Mouse (Mus musculus) monocyte, adult 5-6 weeks (primary cell): ENCODE measurements around the gene Igsf23. TPM values are rescaled to one million over a fixed set of nuclear protein-coding genes. Genes with fewer than 3 reads are reported as not detected.

Experiments used
- ATAC-seq: fragments of 153-309, 156-312 bp; replicated peaks from 2 replicates; pipeline ENCODE4 v1.8.0; 2017; ENCODE audit warnings: mild to moderate bottlenecking; ENCODE audit not compliant: low TSS enrichment, insufficient number of reproducible peaks, severe bottlenecking, poor library complexity, low FRiP score
- total RNA-seq: library from RNA; stranded (forward); fragments of 200-1000, 200-491, 200-594 nt; gene quantifications from 3 replicates; pipeline ENCODE4 v1.2.3, GENCODE M21; 2017

Igsf23 gene
- total RNA-seq, 1 experiment from 2014 or later = not detected

DNA sequence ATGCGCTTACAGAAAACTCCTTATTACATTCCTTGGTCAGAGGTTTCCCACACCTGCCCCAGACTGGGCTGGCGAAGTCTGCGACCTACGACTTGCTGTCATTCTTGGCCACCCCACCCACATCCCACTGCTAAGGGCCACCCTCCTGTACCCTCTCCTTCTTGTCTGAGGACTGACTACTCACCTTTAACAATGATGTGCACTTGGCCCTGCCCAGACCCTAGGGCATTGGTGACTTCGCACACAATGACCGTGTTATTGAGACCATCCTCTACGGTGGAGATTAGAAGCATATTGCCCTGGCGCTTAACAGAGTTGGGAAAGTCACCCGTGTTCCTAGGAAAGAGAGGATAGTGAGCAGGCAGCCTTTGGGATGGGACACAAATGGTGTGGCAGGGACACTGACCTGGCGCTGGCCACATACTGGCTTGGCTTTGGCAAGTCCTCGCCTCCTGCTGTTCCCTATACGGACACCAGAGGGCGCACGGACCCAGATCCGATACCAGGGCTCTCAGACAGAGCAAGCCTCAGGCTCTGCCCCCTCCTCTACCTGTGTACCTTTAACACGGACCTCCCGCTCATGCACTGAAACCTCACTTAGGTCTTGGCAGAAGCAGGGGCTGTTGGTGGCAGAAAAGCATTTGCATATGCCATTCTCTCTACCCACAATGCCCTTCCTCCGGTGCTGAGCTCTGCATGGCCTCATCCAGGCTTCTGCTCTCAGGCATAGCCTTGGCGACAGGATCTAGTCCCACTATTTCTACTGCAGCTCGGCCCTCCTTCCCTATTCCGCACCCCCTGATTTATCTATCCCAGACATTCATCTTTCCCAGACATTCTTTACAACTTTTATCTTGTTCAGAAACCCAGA, 39.9 kb downstream of the Igsf23 start:
- ATAC-seq = peak; percentile 93

DNA sequence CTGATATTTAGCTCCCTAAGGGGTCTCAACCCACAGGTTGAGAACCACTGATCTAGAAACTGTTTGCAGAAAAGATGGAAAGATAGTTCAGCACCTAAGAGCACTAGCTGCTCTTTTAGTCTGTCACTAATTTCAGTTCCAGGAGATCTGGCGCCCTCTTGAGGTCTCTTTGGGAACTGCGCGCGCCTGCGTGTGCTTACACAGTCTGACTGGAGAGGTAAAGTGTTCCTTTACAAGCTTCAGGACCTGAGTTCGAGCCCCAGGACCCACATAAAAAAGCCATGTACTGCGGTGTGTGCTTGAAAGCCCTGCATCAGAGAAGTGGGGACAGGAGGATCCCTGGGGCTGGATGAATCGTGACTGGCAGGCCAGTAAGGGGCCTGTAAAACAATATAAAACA, 60.7 kb downstream of the Igsf23 start:
- ATAC-seq = peak; percentile 67; the same call in 1 of the 2 replicates

DNA sequence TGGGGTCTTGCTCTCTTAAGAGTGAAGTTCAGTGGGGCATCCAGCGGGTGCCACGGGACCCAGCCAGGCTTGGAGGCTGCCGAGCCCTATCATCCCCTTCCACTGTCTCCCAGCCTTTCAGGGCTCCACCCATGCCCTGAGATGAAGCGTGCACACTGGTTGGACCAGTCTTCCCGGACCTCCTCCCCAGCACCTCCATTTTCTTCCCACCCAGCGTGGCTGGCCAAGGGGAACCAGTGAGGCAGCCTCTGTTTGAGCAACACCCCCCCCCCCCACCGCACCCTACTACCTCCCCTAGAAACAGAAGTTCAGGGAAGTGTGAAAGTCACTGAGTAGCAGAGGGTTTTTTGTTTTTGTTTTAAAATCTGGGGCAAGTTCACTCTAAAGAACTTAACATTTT, 62.7 kb downstream of the Igsf23 start, which contains the start of gene Ceacam19:
Ceacam19 (minus strand) TSS at position 117 of the 400 bp plus-strand sequence.
- peak; percentile 48; the same call in 1 of the 2 replicates for ATAC-seq

Other genes starting within 250 kb of the Igsf23 start
- gene Tomm40, start 235.3 kb downstream of the Igsf23 start, total RNA-seq = 19.6 to 24.2 TPM (median 23.8 TPM) in 3 replicates
- gene Nectin2, start 200.3 kb downstream of the Igsf23 start, total RNA-seq = not detected in 3 replicates
- not detected in 3 replicates for gene Bcam, start 179.7 kb downstream of the Igsf23 start, total RNA-seq
- not detected in 3 replicates for gene Cblc, start 153.9 kb downstream of the Igsf23 start, total RNA-seq
- gene Bcl3, start 128.0 kb downstream of the Igsf23 start, total RNA-seq = 13.7 to 16.6 TPM (median 13.9 TPM) in 3 replicates
- gene Gm19345, start 98.8 kb downstream of the Igsf23 start, total RNA-seq = not detected in 3 replicates
- gene Ceacam16, start 89.5 kb downstream of the Igsf23 start, total RNA-seq = 0.39 TPM in 1 of 3 replicates, not detected in the others
- gene Ceacam19, start 62.8 kb downstream of the Igsf23 start, total RNA-seq = 0.38 to 1.2 TPM (median 0.75 TPM) in 3 replicates
- gene Pvr, start 29.6 kb downstream of the Igsf23 start, total RNA-seq = 8.2 to 13.6 TPM (median 12.2 TPM) in 3 replicates
- not detected in 3 replicates for gene Ceacam20, start 14.7 kb upstream of the Igsf23 start, total RNA-seq
- gene Nlrp9b, start 40.7 kb upstream of the Igsf23 start, total RNA-seq = not detected in 3 replicates
- gene Vmn1r91, start 148.9 kb upstream of the Igsf23 start, total RNA-seq = not detected in 3 replicates
- gene Gm16442, start 171.8 kb upstream of the Igsf23 start, total RNA-seq = not detected in 3 replicates
- gene Vmn1r93, start 188.3 kb upstream of the Igsf23 start, total RNA-seq = not detected in 3 replicates
- gene Vmn1r94, start 217.6 kb upstream of the Igsf23 start, total RNA-seq = not detected in 3 replicates
- not detected in 3 replicates for gene Vmn1r95, start 243.0 kb upstream of the Igsf23 start, total RNA-seq